Mouse (Mus musculus) right cerebral cortex, postnatal 14 days (tissue): ENCODE measurements at regions not wholly inside any gene's neighbourhood (a gene's known extent, or its start where the extent isn't known, plus 50 kb on each side); places are given as distances from the start of the nearest gene placed in this dataset.

Source experiments
- DNase-seq: peaks from one replicate; pipeline ENCODE4 v3.0.0; 2022

DNA sequence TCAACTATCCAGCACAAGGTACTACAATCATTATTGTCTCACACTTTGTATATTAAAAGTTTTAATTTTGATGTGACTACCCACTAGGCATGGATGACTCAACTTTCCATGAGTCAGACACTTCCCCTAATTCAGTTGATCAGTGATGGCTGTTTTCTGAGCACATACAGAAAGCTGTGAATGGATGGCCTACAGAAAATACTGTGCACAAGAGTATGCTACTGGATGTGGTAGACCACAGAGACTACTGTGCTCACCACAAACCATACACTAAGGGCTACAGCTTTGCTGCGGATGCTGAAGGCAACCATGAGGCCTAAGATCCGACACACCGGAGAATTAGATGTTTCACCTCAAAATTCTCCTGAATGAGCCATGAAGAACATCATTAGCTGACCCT is 174.4 kb upstream of the March1 start:
- DNase-seq, result no peak

DNA sequence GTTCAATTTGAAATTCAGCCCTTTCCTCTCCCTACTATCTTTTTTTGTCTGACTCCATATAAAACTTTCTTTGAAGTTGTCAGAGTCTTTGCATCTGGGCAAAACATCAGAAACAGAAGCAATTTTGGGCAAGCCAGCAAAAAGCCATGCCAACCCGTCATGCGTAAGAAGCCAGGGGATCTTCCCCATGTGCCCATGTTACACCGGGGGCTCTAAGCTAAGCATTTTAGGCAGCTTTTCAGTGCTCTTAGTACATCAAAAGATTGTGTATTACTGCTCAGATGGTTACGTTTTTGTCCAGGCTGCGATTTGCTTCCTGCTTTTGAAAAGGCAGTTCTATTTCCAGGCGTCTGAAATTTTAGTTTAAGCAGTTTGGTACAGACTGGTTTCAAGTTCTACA is 196.8 kb upstream of the March1 start:
- no peak for DNase-seq

DNA sequence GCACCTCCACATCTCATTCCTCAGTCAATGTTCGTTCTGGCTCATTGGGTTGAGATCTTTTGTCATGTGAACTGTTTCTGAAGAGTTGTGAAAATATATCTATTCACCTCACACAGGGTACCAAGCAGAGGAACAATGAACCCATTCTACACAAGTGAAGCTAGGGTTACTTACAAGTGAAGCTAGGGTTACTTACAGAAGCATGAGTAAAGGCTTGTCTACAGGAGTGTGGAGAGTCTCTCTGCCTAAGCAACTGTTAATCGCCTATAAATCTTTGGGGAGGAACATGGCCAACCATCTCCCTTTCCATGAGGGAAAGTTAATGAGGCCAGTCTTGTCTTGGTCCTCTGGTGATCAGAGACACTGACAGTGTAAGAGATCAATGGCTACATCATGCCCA is 199.8 kb upstream of the March1 start:
- no peak for DNase-seq

DNA sequence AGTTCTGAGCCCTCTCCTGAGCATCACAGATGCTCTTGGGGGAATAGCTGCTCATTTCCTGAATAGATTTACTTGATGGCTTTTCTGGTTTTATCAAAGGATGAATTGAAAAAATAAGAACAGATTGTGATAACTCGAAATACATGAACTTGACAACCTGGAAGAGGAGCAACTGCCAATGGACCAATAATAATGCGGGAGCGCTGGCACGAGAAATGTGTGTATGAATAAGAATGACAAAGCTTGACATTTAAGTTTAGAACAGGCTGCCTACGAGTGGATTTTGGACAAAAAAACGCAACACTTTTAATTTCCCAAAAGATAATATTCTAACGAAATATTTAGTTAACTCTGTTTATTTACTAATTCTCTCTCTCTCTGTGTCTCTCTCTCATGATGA is 203.5 kb upstream of the March1 start:
- DNase-seq, result no peak

DNA sequence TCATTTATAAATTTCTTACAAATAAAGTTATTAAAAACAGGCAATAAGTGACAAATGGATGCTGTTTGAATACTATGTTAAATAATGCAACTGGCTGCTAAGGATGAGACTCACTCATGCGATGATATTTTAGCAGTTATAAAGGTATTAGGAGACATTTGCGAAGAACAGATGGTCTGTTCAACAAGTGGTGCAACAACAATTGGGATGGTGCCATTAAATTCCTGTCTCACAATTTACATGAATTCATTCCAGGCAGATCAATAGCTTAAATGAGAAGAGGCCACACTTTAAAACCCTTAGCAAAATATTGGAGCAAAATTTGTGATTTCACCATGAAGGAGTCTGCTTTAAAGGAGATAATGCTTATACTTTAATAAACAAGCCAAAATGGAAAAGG is 205.4 kb upstream of the March1 start:
- DNase-seq, result no peak

DNA sequence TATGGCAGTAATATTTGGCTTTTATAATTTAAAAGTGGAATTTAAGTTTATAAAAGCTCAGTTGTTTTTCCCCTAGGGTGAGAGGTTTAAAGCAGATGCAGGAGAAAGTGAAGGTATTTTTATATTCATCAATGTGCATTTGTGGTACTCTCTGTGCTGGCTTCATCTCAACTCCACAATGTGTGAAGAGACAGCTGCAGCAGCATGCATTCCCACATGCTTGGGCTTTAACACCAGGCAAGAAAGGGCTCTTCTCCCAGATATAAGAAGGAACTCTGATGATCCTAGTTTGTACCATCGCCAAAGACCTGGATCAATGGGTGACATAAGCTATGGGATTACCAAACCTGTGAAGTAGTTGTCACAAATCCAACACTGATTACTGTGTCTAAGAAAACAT is 221.9 kb upstream of the March1 start:
- DNase-seq, result no peak

DNA sequence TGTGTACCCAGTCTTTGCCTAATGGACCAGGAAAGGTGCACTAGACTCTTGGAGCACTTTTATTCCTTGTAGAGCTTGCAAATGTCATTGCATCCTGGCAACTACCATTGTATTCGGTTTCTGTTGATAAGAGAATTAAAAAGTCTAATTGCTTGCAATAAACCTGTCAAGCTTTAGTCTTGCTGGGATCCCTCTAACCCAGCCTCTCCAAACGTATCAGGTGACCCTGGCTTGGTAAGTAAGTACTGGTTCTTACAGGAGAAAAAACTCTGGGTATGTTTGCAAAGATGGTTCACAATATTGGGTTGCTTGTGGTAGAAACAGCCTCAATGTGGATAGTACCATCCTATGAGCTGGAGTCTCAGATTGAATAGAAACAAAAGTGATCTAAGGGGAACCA is 226.6 kb upstream of the BC030870 start:
- DNase-seq, result no peak

DNA sequence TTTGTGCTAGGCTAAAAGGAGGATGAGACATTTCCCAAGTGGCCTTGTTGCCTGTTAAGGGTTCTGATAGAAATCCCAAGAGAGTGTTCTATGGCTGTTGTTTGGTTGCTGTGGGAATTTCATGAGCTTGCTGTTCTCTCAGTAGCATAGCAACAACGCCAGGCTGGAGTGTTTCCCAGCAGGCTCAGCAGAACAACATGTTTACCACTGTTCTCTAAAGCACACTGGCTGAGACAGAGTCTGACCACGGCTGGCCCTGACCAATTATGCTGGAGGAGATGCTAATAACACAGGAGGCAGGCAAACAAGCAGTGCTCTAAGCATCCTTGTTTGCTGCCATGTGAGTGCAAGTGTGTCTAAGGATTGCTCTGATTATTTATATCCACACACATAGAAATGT is 220.0 kb upstream of the BC030870 start:
- peak; percentile 38 for DNase-seq

DNA sequence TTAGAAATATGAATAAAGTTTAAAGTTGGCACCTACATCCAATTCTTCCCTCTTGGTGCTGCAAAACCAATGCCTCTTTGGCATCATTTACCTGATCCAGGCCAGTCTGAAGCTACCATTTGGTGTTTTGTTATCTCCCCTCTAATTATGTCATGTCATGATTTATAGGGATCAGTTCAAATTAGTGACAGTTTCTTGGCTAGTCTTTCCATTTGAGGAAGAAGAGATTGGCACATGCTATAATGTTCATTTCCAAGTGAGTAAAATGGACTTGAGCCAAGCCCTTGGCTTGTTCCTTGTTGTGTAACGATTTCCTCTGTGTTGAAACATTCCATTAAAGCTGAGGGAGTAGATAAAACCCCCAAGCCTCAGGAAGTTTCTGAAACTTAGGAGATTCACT is 201.8 kb upstream of the BC030870 start:
- DNase-seq, result no peak

DNA sequence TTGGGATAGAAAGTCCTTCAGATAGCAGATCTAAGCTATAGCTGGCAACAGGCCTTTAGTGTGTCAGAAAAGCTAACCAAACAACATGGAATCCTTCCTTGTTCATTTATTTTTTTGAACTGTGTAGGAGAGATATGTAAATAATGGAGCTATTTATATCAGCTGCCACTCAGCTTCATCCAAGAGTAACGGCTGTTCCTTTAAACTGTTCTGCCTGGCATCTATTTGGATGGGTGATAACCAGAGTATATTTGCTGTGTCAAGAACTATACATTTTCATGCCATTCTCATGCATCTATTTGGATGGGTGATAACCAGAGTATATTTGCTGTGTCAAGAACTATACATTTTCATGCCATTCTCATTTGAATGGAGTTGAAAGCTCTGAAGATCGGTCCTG is 159.3 kb upstream of the BC030870 start:
- no peak for DNase-seq

DNA sequence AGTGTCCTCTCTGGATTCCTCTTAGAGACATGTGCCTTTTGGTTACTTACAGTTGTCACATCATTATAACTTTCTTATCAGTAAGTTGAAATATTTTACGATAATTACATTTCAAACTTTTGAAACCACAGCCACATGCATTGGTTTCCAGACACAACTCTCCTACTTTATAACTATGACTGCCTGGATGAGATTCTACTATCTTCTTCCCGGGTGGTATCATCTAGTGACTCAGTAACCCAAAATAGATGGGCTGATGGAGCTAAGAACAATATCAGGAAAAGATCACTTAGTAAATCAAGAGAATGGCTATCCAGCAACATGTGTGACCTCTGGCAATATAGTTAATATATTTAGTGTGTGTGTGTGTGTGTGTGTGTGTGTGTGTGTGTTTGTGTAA is 151.0 kb upstream of the BC030870 start:
- DNase-seq, result no peak
